Mouse (Mus musculus) limb, embryonic 10.5 days (tissue): ENCODE measurements at regions not wholly inside any gene's neighbourhood (a gene's known extent, or its start where the extent isn't known, plus 50 kb on each side); places are given as distances from the start of the nearest gene placed in this dataset.
"Not testable (repeated sequence)": the region's sequence is repeated elsewhere in the genome, so short reads cannot be mapped to it uniquely, and the experiment has no call there.

Experiments
- DNase-seq: peaks from one replicate; pipeline ENCODE4 v3.0.0-alpha.2; 2017; ENCODE audit warnings: low spot score
- H3K27ac ChIP-seq: fragments of 300-500 bp; sonication (generic); 2 replicates; pipeline ENCODE4 v1.5.1; 2016; ENCODE audit warnings: mild to moderate bottlenecking
- H3K27me3 ChIP-seq: fragments of 300-500 bp; sonication (generic); 2 replicates; pipeline ENCODE4 v1.6.1; 2016; ENCODE audit warnings: low read depth, mild to moderate bottlenecking; ENCODE audit not compliant: poor library complexity, severe bottlenecking
- H3K36me3 ChIP-seq: fragments of 300-500 bp; sonication (generic); 2 replicates; pipeline ENCODE4 v1.6.1; 2016; ENCODE audit warnings: mild to moderate bottlenecking, moderate library complexity
- H3K4me1 ChIP-seq: fragments of 300-500 bp; sonication (generic); 2 replicates; pipeline ENCODE4 v1.6.1; 2016
- H3K4me3 ChIP-seq: fragments of 300-500 bp; sonication (generic); 2 replicates; pipeline ENCODE4 v1.5.1; 2016; ENCODE audit warnings: mild to moderate bottlenecking, moderate library complexity
- H3K9me3 ChIP-seq: fragments of 300-500 bp; sonication (generic); replicated peaks from 2 replicates; pipeline ENCODE4 v1.6.1; 2016; ENCODE audit warnings: mild to moderate bottlenecking
- WGBS: fragments of 180-500 bp; shearing (Covaris S2); methylation state at CpG from one replicate; pipeline ENCODE4 v1.1.7; 2016; 5-methylcytosine and 5-hydroxymethylcytosine counted together

DNA sequence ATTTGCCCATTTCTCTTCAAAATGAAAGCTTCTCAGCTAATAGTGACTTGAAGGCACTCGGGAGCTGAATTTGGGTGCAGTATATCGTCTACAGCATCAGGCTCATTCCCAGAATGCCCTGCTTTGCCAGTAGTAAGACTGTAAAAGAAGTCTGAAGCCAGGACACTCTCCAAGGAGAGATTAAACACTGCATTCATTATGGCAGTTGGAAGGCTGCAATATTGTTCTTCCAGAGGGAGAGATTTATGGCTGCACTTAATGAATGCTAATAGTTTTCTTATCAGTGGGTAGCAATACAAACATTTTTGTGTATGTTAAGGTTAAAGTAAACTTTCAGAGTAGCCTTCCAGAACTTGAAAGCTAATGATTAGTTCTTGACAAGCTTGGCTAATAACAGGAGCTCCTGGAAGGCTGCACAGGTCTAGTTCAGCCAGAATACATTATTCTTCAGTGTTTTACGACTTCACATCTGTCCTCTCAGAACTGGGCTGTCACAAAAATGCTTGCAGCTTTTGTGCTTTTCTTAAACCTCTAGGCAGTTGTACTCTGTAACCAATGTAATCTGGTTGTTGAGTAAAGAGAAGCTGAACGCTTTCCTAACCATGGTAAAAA, 910.2 kb downstream of the Ets1 start:
- 59% methylated on average over 4 of the region's 4 CpGs for WGBS
- no peak for DNase-seq

DNA sequence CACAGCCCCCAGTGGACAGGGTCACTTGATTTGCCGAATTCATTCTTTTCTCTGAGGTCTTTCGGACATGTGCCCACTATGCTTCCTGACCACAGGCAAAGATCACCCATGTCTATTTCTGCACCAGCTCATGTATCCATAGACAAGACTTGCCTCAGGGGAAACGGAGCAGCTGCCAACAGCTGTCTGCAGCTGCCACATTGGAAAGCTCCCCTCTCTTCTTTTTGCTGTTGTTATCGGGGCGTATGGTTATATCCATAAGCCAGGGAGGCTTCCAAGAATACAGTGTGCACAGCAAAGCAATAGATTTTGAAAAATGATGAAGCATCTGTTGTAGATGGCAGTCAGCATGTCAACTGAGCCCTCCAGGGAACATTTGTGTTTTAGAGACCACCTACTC, 913.4 kb downstream of the Ets1 start:
- WGBS: 94% methylated on average over 5 of the region's 5 CpGs
- no peak overlapping the region for H3K27ac ChIP-seq
- H3K27me3 ChIP-seq: no peaks in the 10 kb centered on the region
- H3K4me3 ChIP-seq: no peak overlapping the region
- H3K4me1 ChIP-seq: peaks cover 27% of the 10 kb centered on the region
- DNase-seq: no peak
- H3K9me3 ChIP-seq: no peaks in the 10 kb centered on the region
- H3K36me3 ChIP-seq: no peaks in the 10 kb centered on the region

More for the DNA sequence above, 910.2 kb downstream of the Ets1 start:
- Histone ChIP-seq H3K27me3 (no peaks in the 10 kb centered on the region), H3K4me1 (peaks cover 27% of the 10 kb centered on the region), H3K4me3 (no peak overlapping the region), H3K27ac (no peak overlapping the region), H3K9me3 (no peaks in the 10 kb centered on the region), H3K36me3 (no peaks in the 10 kb centered on the region)

- Histone ChIP-seq H3K9me3 (no peaks in the 10 kb centered on the region), H3K4me3 (no peak overlapping the region), H3K27me3 (no peaks in the 10 kb centered on the region), H3K27ac (no peak overlapping the region), H3K4me1 (no peaks in the 10 kb centered on the region), H3K36me3 (no peaks in the 10 kb centered on the region)
- 89% methylated on average over 2 of the region's 2 CpGs for WGBS
- no peak for DNase-seq
Measured at GRCm38 (mm10) chr9:33571990-33572389, 913.7 kb upstream of the Kirrel3 start.

DNA sequence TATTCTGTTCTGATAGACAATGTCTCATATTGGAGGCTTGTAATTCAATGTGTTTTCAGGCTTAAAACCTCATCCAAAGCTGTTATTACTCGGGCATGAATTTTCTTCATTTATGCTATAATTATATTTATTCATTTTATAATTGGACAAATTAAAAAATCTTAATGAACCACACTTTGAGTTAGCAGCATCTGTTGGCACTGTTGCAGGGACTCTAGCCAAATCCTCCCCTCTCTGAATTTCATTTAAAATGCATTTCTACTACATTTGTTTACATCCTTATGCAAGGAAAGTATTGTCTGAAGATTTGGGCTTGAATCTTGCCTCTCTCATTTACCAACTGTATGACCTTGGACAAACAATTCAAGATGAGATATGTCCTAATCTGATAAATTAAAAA, 874.2 kb upstream of the Kirrel3 start:
- H3K4me1 ChIP-seq: no peaks in the 10 kb centered on the region
- H3K9me3 ChIP-seq: no peaks in the 10 kb centered on the region
- H3K27ac ChIP-seq: no peak overlapping the region
- no peaks in the 10 kb centered on the region for H3K36me3 ChIP-seq
- H3K4me3 ChIP-seq: no peak overlapping the region
- DNase-seq: no peak
- WGBS: 74% methylated on average over 1 of the region's 1 CpGs
- H3K27me3 ChIP-seq: no peaks in the 10 kb centered on the region

- Histone ChIP-seq H3K27ac (no peak overlapping the region), H3K27me3 (no peaks in the 10 kb centered on the region), H3K9me3 (no peaks in the 10 kb centered on the region), H3K36me3 (no peaks in the 10 kb centered on the region), H3K4me1 (no peaks in the 10 kb centered on the region), H3K4me3 (no peak overlapping the region)
- 90% methylated on average over 1 of the region's 1 CpGs for WGBS
- no peak for DNase-seq
Measured at GRCm38 (mm10) chr9:33624378-33624777, 861.3 kb upstream of the Kirrel3 start.

DNA sequence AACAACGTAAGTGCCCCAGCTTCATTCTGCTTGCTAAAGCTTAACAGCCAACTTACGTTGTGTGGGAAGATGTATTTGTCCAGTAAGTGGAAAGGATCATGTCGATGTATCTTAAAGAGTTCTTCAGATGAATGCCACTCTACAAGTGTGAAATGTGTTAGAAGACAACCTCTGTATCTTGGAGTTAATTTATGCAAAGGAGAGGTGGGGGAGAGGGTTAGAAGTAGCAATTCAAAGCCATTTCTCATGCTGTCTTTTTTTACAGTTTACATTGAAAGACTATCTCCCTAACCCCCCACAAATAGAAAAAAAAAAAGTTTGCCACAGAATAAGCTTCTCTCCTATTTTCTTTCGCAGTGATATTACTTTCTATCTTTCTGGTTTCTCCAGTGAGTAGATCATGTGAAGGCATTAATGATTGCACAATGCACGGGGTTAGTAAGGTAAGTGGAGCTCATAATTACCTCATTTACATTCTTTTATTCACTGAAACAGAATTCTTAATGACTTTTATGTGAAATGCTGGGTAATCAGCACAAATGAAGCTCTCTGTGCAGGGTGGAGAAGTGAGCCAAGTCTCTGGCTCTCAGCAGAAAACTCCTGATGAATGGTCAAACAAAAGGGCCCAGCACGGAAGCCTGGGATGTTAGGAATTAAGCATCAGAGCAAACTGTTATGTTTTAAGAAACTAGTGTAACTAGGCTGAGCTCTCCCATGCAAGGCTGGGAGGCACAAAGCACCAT, 855.8 kb upstream of the Kirrel3 start:
- 85% methylated on average over 6 of the region's 6 CpGs for WGBS
- no peak overlapping the region for H3K27ac ChIP-seq

DNA sequence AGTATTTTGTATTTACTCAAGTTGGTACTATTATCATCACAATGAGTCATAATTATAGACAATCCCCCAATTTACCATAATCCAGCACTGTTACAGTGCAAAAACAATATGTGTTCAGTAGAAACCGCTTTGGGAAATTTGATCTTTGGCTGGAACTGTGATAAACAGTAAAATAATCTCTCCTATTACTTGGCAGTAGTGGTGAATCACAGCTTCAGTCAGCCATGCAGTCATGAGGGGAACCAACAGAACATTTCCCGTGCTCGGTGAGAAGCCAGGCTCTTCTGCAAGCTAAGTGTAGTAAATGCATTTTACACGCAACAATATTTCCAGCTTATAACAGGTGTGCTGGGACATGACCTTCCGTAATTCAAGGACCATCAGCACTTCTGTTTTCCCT, 822.7 kb upstream of the Kirrel3 start:
- Histone ChIP-seq H3K4me1 (no peaks in the 10 kb centered on the region), H3K27ac (no peak overlapping the region), H3K4me3 (no peak overlapping the region), H3K27me3 (no peaks in the 10 kb centered on the region), H3K9me3 (no peaks in the 10 kb centered on the region), H3K36me3 (no peaks in the 10 kb centered on the region)
- 92% methylated on average over 5 of the region's 5 CpGs for WGBS
- no peak for DNase-seq

More for the DNA sequence above, 855.8 kb upstream of the Kirrel3 start:
- H3K27me3 ChIP-seq: no peaks in the 10 kb centered on the region
- DNase-seq: no peak
- no peaks in the 10 kb centered on the region for H3K36me3 ChIP-seq
- no peaks in the 10 kb centered on the region for H3K4me1 ChIP-seq
- no peak overlapping the region for H3K4me3 ChIP-seq
- no peaks in the 10 kb centered on the region for H3K9me3 ChIP-seq

DNA sequence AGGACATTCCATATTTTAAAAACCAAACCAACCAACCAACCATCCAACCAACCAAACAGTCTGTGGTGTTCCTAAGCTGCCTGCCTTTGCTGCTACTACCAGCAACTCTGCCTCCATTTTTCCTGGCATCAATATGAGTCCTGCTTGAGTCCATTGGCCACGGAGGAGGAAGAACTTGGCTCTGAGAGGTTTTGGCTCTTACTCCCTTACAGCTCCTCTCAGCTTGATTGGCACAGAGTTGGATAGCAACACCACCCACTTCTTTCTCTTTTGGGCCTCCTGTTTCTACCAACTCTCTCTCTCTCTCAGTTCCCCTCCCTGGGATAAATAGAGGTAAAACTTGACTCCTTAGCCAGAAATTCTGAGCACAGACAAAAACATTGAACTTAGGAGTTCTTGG, 804.6 kb upstream of the Kirrel3 start:
- H3K9me3 ChIP-seq: no peaks in the 10 kb centered on the region
- H3K4me3 ChIP-seq: no peak overlapping the region
- H3K27ac ChIP-seq: no peak overlapping the region
- no peaks in the 10 kb centered on the region for H3K4me1 ChIP-seq
- WGBS: 61% methylated on average over 1 of the region's 1 CpGs
- no peak for DNase-seq
- no peaks in the 10 kb centered on the region for H3K36me3 ChIP-seq
- H3K27me3 ChIP-seq: no peaks in the 10 kb centered on the region

GRCm38 (mm10) chr9:33691731-33692130, 794.0 kb upstream of the Kirrel3 start:
- no peaks in the 10 kb centered on the region for H3K27me3 ChIP-seq
- 87% methylated on average over 4 of the region's 4 CpGs for WGBS
- no peaks in the 10 kb centered on the region for H3K9me3 ChIP-seq
- no peak overlapping the region for H3K4me3 ChIP-seq
- H3K4me1 ChIP-seq: no peaks in the 10 kb centered on the region
- no peaks in the 10 kb centered on the region for H3K36me3 ChIP-seq
- DNase-seq: no peak
- H3K27ac ChIP-seq: no peak overlapping the region

DNA sequence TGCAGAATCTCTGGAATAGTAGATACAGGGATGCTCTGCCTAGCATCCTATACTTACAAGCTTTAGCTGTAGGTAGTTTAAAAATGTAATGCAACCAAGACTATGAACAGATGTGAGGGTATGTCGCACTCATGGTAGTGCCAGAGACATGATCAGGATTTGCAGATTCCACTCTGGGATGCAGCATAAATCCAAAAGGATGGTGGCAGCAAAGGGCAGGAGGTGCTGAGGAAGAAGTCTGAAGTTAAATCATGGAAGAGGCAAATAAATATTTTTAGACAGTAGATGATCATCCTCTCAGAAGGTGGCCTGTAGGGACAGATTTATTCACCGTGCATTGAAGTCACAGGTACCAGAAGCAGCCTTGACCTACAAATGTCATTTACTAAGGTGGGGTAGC, 768.1 kb upstream of the Kirrel3 start:
- Histone ChIP-seq H3K27ac (no peak overlapping the region), H3K4me1 (peaks cover 14% of the 10 kb centered on the region; the same call in 1 of the 2 replicates), H3K27me3 (no peaks in the 10 kb centered on the region), H3K4me3 (no peak overlapping the region), H3K36me3 (no peaks in the 10 kb centered on the region), H3K9me3 (no peaks in the 10 kb centered on the region)
- no peak for DNase-seq
- 96% methylated on average over 2 of the region's 2 CpGs for WGBS

DNA sequence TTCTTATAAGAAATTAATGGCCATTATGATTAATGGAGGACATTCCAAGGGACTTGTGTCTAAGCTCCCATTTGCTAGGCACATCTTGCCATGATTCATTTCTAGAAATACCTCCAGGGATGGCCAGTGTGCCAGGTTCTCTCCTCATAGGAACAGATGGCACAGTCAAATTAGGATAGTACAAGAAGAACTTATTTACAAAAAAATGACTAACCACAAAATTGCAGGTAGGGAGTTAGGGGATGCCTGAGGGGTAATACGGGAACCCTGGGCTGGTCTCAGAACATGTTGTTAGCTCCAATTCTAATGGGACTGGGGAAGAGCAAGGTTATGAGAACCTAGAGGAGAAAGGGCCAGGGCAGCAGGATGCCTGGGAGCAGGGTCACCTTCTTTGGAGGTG, 760.9 kb upstream of the Kirrel3 start:
- DNase-seq: no peak
- H3K4me1 ChIP-seq: peaks cover 8% of the 10 kb centered on the region; the same call in 1 of the 2 replicates
- H3K4me3 ChIP-seq: no peak overlapping the region
- H3K27me3 ChIP-seq: no peaks in the 10 kb centered on the region
- no peaks in the 10 kb centered on the region for H3K9me3 ChIP-seq
- H3K36me3 ChIP-seq: no peaks in the 10 kb centered on the region
- 93% methylated on average over 1 of the region's 1 CpGs for WGBS
- H3K27ac ChIP-seq: no peak overlapping the region

DNA sequence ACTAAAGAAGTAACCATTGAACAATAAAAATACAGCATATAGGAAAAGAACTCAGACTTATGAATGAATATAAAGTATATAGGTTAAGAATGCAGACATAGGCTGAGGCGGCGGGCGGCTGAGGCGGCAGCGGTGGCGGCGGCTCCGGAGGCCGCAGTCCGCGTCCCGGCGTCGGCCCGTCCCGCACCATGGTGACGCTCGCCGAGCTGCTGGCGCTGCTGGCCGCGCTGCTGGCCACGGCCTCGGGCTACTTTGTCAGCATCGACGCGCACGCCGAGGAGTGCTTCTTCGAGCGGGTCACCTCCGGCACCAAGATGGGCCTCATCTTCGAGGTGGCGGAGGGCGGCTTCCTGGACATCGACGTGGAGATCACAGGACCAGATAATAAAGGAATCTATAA, 757.6 kb upstream of the Kirrel3 start:
- not testable (repeated sequence) for H3K9me3 ChIP-seq, H3K27ac ChIP-seq, H3K4me3 ChIP-seq, H3K4me1 ChIP-seq, DNase-seq, H3K36me3 ChIP-seq, H3K27me3 ChIP-seq
- WGBS: 84% methylated on average over 29 of the region's 37 CpGs

DNA sequence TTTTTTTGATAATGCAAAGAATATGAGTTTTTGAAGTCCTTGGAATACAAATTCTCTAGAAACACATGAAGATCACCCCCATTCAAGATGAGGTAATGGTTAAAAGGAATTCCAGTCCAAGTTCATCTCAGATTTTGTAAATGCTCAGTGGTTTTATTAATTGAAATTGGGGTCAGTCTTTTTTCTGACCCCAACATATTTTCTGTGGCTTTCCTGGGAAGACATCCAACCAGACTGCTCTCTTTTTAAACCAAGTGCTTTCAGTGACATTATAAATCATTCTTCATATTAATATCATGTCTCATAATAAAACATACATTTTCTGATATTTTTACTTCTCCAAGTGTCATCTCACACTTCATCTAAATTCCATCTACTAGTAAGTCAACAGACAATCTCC, 725.0 kb upstream of the Kirrel3 start:
- DNase-seq: no peak
- Histone ChIP-seq H3K36me3 (no peaks in the 10 kb centered on the region), H3K27me3 (no peaks in the 10 kb centered on the region), H3K9me3 (no peaks in the 10 kb centered on the region), H3K4me3 (no peak overlapping the region), H3K27ac (no peak overlapping the region), H3K4me1 (no peaks in the 10 kb centered on the region)

- H3K27me3 ChIP-seq: no peaks in the 10 kb centered on the region
- no peaks in the 10 kb centered on the region for H3K9me3 ChIP-seq
- H3K4me1 ChIP-seq: no peaks in the 10 kb centered on the region
- no peak overlapping the region for H3K4me3 ChIP-seq
- 85% methylated on average over 2 of the region's 2 CpGs for WGBS
- no peaks in the 10 kb centered on the region for H3K36me3 ChIP-seq
- DNase-seq: no peak
- H3K27ac ChIP-seq: no peak overlapping the region
Measured at GRCm38 (mm10) chr9:33766235-33766634, 719.5 kb upstream of the Kirrel3 start.
